Mouse (Mus musculus): Measurements from ENCODE around the gene Crybg2. TPM values are rescaled to one million over a fixed set of nuclear protein-coding genes. Genes with fewer than 3 reads are reported as not detected.

Gene Crybg2
- total and polyA plus RNA-seq, 3 experiments = 0.65 to 2.3 TPM; not detected in 1

- peaks cover 0 to 26% of the 10 kb centered on the region in 2 experiments; a peak in 2 of 4 replicates for H3K36me3 ChIP-seq (ENCODE audit: control insufficient read depth in 1 of 2, insufficient read depth in 2 of 2, low read length in 2 of 2)
- no peaks in the 10 kb centered on the region for H3K9me3 ChIP-seq (replicated peaks; ENCODE audit: insufficient read depth, low read length)
- H3K79me2 ChIP-seq (ENCODE audit: control insufficient read depth, insufficient read depth, low read length, poor library complexity) = peaks cover 9% of the 10 kb centered on the region
- no peak overlapping the region for H3K4me3 ChIP-seq (ENCODE audit: control insufficient read depth in 1 of 2, insufficient read depth in 1 of 2, low read depth in 2 of 2, low read length in 2 of 2)
- H3K27ac ChIP-seq (ENCODE audit: control insufficient read depth, low read depth, low read length) = no peak overlapping the region
- H3K27me3 ChIP-seq (ENCODE audit: control insufficient read depth in 1 of 2, insufficient read depth in 2 of 2, low read length in 2 of 2) = no peaks in the 10 kb centered on the region
- H3K9ac ChIP-seq (ENCODE audit: control insufficient read depth, low read depth, low read length, poor library complexity, severe bottlenecking) = no peak overlapping the region
- DNase-seq (ENCODE audit: low read depth, low spot score) = no peak
- H3K4me1 ChIP-seq (ENCODE audit: control insufficient read depth in 1 of 2, insufficient read depth in 2 of 2, low read length in 2 of 2) = peaks cover 8 to 42% of the 10 kb centered on the region in 2 experiments; a peak in 3 of 4 replicates
- no peak for TF ChIP-seq MEF2A (IDR thresholded peaks at IDR 0.05; ENCODE audit: extremely low read depth, insufficient replicate concordance, low read depth, low read length, poor library complexity, severe bottlenecking)
- TF ChIP-seq ZC3H11A (IDR thresholded peaks at IDR 0.05; ENCODE audit: low read depth, low read length) = no peak
- no peak for TF ChIP-seq MXI1 (IDR thresholded peaks at IDR 0.05; ENCODE audit: low read depth, low read length)
- TF ChIP-seq JUND (IDR thresholded peaks at IDR 0.05; ENCODE audit: low read depth, low read length) = no peak
- TF ChIP-seq MYB (IDR thresholded peaks at IDR 0.05; ENCODE audit: low read depth, low read length) = no peak
- no peak for TF ChIP-seq CHD1 (IDR thresholded peaks at IDR 0.05; ENCODE audit: low read depth, low read length)
- TF ChIP-seq ETS1 (IDR thresholded peaks at IDR 0.05; ENCODE audit: low read depth, low read length) = no peak
- TF ChIP-seq CHD2 (IDR thresholded peaks at IDR 0.05; ENCODE audit: low read length) = no peak
- no peak for TF ChIP-seq GABPA (IDR thresholded peaks at IDR 0.05; ENCODE audit: low read depth, low read length)
- TF ChIP-seq SIN3A (IDR thresholded peaks at IDR 0.05; ENCODE audit: low read length) = no peak
- no peak for TF ChIP-seq RAD21 (IDR thresholded peaks at IDR 0.05; ENCODE audit: low read depth, low read length)
- no peak for TF ChIP-seq E2F4 (IDR thresholded peaks at IDR 0.05; ENCODE audit: borderline replicate concordance, low read depth, low read length)
- no peak for TF ChIP-seq MYC (IDR thresholded peaks at IDR 0.05; ENCODE audit: low read depth, low read length)
- no peak for TF ChIP-seq CTCF (IDR thresholded peaks at IDR 0.05 in 2 of 3, conservative IDR thresholded peaks at IDR 0.05 in 1 of 3; ENCODE audit: control insufficient read depth in 1 of 3, insufficient read depth in 1 of 3, low read depth in 2 of 3, low read length in 3 of 3, poor library complexity in 1 of 3, severe bottlenecking in 1 of 3)
- no peak for TF ChIP-seq ZKSCAN1 (IDR thresholded peaks at IDR 0.05; ENCODE audit: low read depth, low read length)
- no peak for TF ChIP-seq HCFC1 (IDR thresholded peaks at IDR 0.05; ENCODE audit: low read depth, low read length)
- no peak for TF ChIP-seq USF2 (IDR thresholded peaks at IDR 0.05; ENCODE audit: borderline replicate concordance in 1 of 2, insufficient read depth in 1 of 2, low read depth in 1 of 2, low read length in 2 of 2)
- TF ChIP-seq GATA1 (IDR thresholded peaks at IDR 0.05; ENCODE audit: low read depth, low read length) = no peak
- TF ChIP-seq TBP (IDR thresholded peaks at IDR 0.05; ENCODE audit: low read depth, low read length) = no peak
Observed at GRCm38 (mm10) chr4:134123147-134123546, 62.5 kb downstream of the Crybg2 start.

Measured in MEL (cell line).